Mouse (Mus musculus) limb, embryonic 15.5 days (tissue): ENCODE measurements around the gene Thrb. TPM values are rescaled to one million over a fixed set of nuclear protein-coding genes. Genes with fewer than 3 reads are reported as not detected.

Experiments used
- ATAC-seq: fragments of 200-750 bp; cut with Nextera tagmentation; 2 replicates; pipeline ENCODE4 v1.8.0; 2017; ENCODE audit warnings: low read depth, moderate TSS enrichment; ENCODE audit not compliant: insufficient number of reproducible peaks, low FRiP score, low TSS enrichment
- H3K27ac ChIP-seq: fragments of 300-500 bp; sonication (generic); 2 replicates; pipeline ENCODE4 v1.5.1; 2015; ENCODE audit warnings: moderate library complexity, mild to moderate bottlenecking, inconsistent platforms
- H3K27me3 ChIP-seq: fragments of 300-500 bp; sonication (generic); 2 replicates; pipeline ENCODE4 v1.6.1; 2015; ENCODE audit warnings: inconsistent platforms
- H3K36me3 ChIP-seq: fragments of 300-500 bp; sonication (generic); 2 replicates; pipeline ENCODE4 v1.6.1; 2015; ENCODE audit warnings: inconsistent platforms
- H3K4me1 ChIP-seq: fragments of 300-500 bp; sonication (generic); 2 replicates; pipeline ENCODE4 v1.6.1; 2015; ENCODE audit warnings: inconsistent platforms
- H3K4me2 ChIP-seq: fragments of 300-500 bp; sonication (generic); 2 replicates; pipeline ENCODE4 v1.6.1; 2015; ENCODE audit warnings: mild to moderate bottlenecking, inconsistent platforms
- H3K4me3 ChIP-seq: fragments of 300-500 bp; sonication (generic); 2 replicates; pipeline ENCODE4 v1.5.1; 2015; ENCODE audit warnings: mild to moderate bottlenecking, inconsistent platforms
- H3K9ac ChIP-seq: fragments of 300-500 bp; sonication (generic); 2 replicates; pipeline ENCODE4 v1.6.1; 2015; ENCODE audit warnings: inconsistent platforms
- H3K9me3 ChIP-seq: fragments of 300-500 bp; sonication (generic); 2 replicates; pipeline ENCODE4 v1.6.1; 2016; ENCODE audit warnings: inconsistent platforms
- WGBS: fragments of 180-500 bp; shearing (Covaris S2); methylation state at CpG from one replicate; pipeline ENCODE4 v1.1.7; 2015; 5-methylcytosine and 5-hydroxymethylcytosine counted together
- polyA plus RNA-seq: library from polyadenylated mRNA; unstranded; fragments of >200 nt; fragmentation: Nextera tagmentation; extraction: Ambion mirVana; gene quantifications from 2 replicates; pipeline ENCODE4 v1.2.1, GENCODE M21; 2015

Thrb gene
- polyA plus RNA-seq, 1 experiment from 2014 or later, result 5.1 TPM

DNA sequence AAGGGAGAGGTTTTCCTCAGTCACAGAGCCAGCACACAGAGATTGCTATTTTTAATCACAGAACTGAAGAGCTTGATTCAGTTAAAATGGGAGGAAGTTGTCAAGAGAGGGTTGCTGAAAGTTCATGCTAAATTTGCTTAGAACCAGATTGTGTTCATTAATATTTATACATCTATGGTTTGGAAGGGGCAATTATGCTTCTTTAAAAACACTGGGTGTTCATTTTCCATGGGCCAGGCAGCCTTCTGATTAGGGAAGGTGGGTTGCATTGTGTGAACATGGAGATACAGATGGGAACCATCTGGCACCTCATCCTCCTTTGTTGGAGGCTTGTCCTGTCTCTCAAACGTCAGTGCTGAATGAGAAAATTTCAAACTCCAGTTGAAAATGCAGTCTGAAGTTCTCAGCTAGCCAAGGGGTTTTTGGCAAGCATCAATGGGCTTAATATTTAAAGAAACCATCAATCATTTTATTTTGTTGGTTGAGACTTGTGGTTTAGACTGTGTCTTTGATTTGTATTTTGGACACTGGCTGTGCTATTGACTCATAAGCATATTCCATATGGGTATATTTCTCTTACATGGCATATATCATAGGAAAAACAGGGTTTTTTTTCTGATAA lies 62.9 kb downstream of the Thrb start:
- Histone ChIP-seq H3K4me1 (no peaks in the 10 kb centered on the region), H3K36me3 (no peaks in the 10 kb centered on the region), H3K9me3 (no peaks in the 10 kb centered on the region), H3K9ac (no peak overlapping the region), H3K27me3 (no peaks in the 10 kb centered on the region), H3K4me2 (no peak overlapping the region), H3K27ac (no peak overlapping the region), H3K4me3 (no peak overlapping the region)
- ATAC-seq, result no peak
- WGBS, result 8% methylated on average over 1 of the region's 1 CpGs

DNA sequence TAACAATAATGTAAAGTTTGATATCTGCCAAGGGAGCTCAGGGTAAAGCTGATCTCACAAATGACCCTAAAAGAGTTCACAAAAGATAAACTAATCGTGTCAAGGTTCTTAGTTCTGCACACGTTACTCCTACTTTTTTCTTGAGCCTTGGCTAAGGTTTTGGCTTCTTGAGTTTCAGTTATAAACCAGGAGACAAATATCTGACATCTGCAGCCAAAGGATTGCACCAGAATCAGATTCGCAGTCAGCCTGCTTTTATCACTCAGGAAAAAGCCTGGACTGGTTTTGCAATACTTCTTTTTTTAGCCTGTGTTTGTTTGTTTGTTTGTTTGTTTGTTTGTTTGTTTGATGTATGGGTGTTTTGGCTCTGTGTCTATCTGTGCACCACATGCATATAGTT lies 64.5 kb downstream of the Thrb start:
- no peak overlapping the region for H3K27ac ChIP-seq
- no peak overlapping the region for H3K4me3 ChIP-seq
- H3K9ac ChIP-seq, result no peak overlapping the region
- H3K4me1 ChIP-seq, result no peaks in the 10 kb centered on the region
- H3K27me3 ChIP-seq, result no peaks in the 10 kb centered on the region
- no peak for ATAC-seq
- H3K4me2 ChIP-seq, result no peak overlapping the region
- H3K36me3 ChIP-seq, result no peaks in the 10 kb centered on the region
- no peaks in the 10 kb centered on the region for H3K9me3 ChIP-seq
- 74% methylated on average over 3 of the region's 3 CpGs for WGBS

DNA sequence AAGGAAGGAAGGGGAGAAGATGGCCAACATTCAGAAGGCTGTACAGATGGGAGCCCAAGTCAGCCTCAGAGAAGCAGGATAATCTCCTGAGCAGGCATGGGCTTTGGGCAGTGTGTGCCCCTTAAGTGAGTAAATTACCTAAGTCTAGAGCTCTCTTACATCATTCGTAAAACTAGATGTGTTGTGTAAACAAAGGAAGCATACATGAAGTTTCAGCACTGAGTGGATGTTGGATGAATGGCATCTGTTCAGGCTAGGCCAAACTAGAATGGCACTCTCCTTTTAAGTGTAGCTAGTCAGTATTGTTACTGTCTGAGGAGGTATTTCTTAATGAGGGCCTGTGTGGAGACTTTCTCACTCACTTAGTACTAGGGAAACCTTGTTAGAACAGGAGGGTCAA lies 66.8 kb downstream of the Thrb start:
- Histone ChIP-seq H3K9me3 (no peaks in the 10 kb centered on the region), H3K27me3 (no peaks in the 10 kb centered on the region), H3K36me3 (no peaks in the 10 kb centered on the region), H3K4me2 (no peak overlapping the region), H3K9ac (no peak overlapping the region), H3K27ac (no peak overlapping the region), H3K4me1 (no peaks in the 10 kb centered on the region), H3K4me3 (no peak overlapping the region)
- 64% methylated on average over 1 of the region's 1 CpGs for WGBS
- no peak for ATAC-seq

DNA sequence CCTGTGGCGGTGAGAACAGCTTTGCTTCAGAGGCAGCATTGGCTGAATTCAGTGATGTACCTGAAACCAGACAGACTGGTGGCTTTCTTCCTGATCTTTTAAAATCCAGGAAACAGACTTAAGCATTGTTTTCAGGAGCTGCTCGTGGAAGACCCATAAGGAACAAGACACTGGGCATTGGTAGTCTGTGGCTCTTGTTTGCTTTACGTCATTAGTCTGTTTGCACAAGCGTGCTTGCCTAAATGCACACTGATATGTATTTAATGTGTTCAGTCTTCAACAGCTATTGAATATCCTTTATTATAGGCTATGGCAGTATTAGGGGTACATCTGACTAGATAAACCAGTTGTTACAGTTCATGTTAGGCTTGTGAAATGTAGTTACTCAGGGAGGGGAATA lies 67.8 kb downstream of the Thrb start:
- no peak overlapping the region for H3K27ac ChIP-seq
- H3K9me3 ChIP-seq, result no peaks in the 10 kb centered on the region
- WGBS, result 81% methylated on average over 4 of the region's 4 CpGs

DNA sequence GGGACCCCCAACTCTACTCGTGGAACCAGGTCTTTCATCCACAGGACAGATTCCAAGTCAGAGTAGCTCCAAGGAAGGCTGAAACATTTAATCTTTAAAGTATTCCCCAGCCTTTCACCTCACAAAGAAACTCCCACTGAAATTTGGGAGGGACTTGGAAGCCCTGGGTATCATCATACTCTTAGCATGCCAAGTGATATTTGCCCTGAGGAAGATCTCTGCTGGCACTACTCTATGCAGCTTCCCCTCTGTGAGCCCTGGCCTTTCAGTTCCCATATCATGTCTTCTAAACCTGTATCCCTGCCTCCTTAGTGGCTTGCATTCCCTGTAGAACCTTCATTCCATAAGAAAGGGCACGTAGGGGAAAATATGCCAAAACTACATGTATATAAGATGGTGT lies 68.8 kb downstream of the Thrb start:
- H3K27ac ChIP-seq, result no peak overlapping the region
- no peaks in the 10 kb centered on the region for H3K9me3 ChIP-seq
- WGBS, result 71% methylated on average over 2 of the region's 2 CpGs
- H3K27me3 ChIP-seq, result no peaks in the 10 kb centered on the region
- H3K4me3 ChIP-seq, result no peak overlapping the region
- no peak for ATAC-seq
- H3K4me1 ChIP-seq, result no peaks in the 10 kb centered on the region
- no peaks in the 10 kb centered on the region for H3K36me3 ChIP-seq
- no peak overlapping the region for H3K4me2 ChIP-seq
- no peak overlapping the region for H3K9ac ChIP-seq

More for the DNA sequence above, 67.8 kb downstream of the Thrb start:
- H3K4me1 ChIP-seq, result no peaks in the 10 kb centered on the region
- no peak overlapping the region for H3K4me2 ChIP-seq
- ATAC-seq, result no peak
- no peaks in the 10 kb centered on the region for H3K27me3 ChIP-seq
- H3K9ac ChIP-seq, result no peak overlapping the region
- H3K36me3 ChIP-seq, result no peaks in the 10 kb centered on the region
- no peak overlapping the region for H3K4me3 ChIP-seq

DNA sequence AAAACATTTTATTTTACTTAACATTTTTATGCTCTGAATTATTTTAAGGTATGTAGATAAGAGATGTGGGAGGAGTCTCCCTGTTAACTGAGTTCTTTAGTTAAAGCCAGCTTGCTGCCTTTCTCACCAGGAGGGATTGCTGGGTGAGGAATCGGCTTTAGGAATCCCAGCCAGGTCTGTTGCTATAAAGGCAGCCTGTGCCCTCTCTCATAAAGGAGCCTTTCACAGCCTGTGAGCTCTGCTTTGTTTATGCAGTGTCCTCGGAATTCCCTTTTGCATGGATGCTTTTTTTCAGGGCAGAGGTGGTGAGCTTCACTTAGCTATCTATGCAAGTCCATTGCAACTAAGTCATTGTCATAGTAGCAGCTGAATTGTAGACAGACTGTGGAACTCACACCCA lies 71.0 kb downstream of the Thrb start:
- WGBS, result 23% methylated on average over 2 of the region's 2 CpGs

DNA sequence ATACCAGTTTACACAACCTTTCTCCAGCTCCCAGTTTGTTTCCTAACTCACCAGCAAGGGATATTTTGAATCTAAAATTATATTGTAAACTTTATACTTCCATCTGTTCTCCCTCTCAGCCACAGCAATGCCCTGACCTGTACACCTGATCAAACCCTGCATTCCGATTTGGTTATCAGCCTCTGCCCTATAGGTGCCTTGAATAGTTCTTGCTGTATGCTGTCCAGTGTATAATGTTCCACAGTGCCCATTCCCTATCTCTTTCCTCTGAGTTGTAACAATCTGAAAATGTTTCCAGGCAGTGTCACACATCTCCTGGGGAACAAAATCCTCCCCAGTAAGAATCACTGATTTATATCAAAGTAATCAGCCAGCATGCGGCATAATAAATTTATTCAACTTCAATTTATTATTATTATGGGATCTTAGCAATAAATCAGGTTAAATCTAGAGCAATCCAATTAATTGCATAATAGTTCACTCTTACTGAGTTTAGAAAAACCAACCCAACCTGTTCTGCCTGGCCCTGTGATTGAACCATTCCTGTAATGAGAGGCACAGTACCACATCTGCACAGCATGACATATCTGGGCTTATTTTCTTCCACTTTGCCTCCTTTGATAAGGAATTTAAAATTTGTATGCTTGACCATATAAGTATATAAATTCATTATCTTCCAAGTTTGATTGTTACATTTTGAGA lies 73.2 kb downstream of the Thrb start:
- Histone ChIP-seq H3K36me3 (no peaks in the 10 kb centered on the region), H3K4me2 (no peak overlapping the region), H3K9ac (no peak overlapping the region), H3K4me3 (no peak overlapping the region), H3K27ac (no peak overlapping the region), H3K27me3 (no peaks in the 10 kb centered on the region), H3K4me1 (no peaks in the 10 kb centered on the region), H3K9me3 (no peaks in the 10 kb centered on the region)
- no peak for ATAC-seq
- 69% methylated on average over 2 of the region's 2 CpGs for WGBS

More for the DNA sequence above, 71.0 kb downstream of the Thrb start:
- Histone ChIP-seq H3K27ac (no peak overlapping the region), H3K36me3 (no peaks in the 10 kb centered on the region), H3K9ac (no peak overlapping the region), H3K4me3 (no peak overlapping the region), H3K27me3 (no peaks in the 10 kb centered on the region), H3K9me3 (no peaks in the 10 kb centered on the region), H3K4me1 (no peaks in the 10 kb centered on the region), H3K4me2 (no peak overlapping the region)
- no peak for ATAC-seq

DNA sequence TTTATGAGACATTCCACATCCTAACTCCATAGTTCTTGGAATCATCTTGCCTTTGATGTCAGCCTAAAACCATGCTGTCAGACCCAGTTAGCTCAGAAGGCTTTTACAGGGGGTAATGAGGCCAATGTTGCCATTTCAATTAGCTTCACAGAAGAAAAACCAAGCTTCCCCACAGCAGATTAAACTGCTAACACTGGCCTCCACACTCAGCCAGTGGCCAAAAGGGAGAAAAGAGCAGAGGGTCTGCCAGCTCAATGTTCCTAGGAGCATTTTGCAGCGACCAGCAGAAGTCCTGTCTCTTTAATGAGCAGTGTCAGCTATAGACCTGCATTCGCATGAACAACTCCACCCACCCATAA lies 73.7 kb downstream of the Thrb start:
- 34% methylated on average over 2 of the region's 2 CpGs for WGBS
- ATAC-seq, result no peak

DNA sequence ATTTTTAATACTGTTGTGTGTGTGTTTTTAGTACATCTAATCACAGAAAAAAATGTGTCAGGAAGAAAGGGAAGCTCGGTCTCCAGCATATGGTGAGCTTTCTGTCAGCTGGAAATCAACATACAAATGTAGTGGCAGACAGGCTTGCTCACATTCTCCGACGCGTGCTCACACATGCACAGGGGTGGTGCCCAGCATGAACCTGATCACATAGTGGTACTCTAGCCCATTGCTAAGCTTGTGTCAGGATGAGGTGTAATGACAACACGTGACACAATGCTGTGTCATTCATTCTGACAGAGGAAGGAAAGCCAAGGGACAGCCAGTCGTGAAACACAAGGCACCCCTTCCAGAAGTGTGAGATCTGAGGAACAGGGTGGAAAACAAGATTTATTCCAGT lies 75.4 kb downstream of the Thrb start:
- no peak for ATAC-seq
- Histone ChIP-seq H3K27ac (no peak overlapping the region), H3K4me2 (no peak overlapping the region), H3K4me3 (no peak overlapping the region), H3K9ac (no peak overlapping the region), H3K27me3 (no peaks in the 10 kb centered on the region), H3K36me3 (no peaks in the 10 kb centered on the region), H3K9me3 (no peaks in the 10 kb centered on the region), H3K4me1 (no peaks in the 10 kb centered on the region)
- WGBS, result 64% methylated on average over 6 of the region's 6 CpGs

More for the DNA sequence above, 73.7 kb downstream of the Thrb start:
- Histone ChIP-seq H3K9ac (no peak overlapping the region), H3K36me3 (no peaks in the 10 kb centered on the region), H3K4me2 (no peak overlapping the region), H3K9me3 (no peaks in the 10 kb centered on the region), H3K27ac (0 out of 2 replicates have a peak overlapping the region, but pooled peaks have one; percentile 9), H3K4me1 (no peaks in the 10 kb centered on the region), H3K27me3 (no peaks in the 10 kb centered on the region), H3K4me3 (no peak overlapping the region)

DNA sequence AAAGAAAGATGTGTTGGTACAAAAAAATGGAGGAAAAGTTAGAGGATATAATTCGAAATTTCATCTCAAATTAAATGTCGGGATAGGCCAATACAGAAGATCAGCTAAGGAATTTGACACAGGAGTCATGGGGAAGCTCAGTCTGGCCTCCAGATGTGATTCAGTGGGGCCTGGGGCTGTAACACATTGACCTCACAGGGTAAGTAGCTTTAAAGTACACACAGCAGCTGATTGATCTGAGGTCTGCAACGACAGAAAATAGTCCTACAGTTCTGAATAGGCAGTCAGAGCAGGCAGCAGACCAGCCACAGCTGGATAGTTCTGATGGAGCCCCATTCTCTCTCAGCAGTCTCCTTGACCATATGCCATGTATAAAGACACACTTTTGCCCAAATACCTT lies 80.8 kb downstream of the Thrb start:
- Histone ChIP-seq H3K27ac (no peak overlapping the region), H3K4me3 (no peak overlapping the region), H3K4me1 (peaks cover 4% of the 10 kb centered on the region; the same call in 1 of the 2 replicates), H3K9me3 (no peaks in the 10 kb centered on the region), H3K27me3 (no peaks in the 10 kb centered on the region), H3K36me3 (no peaks in the 10 kb centered on the region), H3K4me2 (no peak overlapping the region), H3K9ac (no peak overlapping the region)
- 26% methylated on average over 3 of the region's 3 CpGs for WGBS
- ATAC-seq, result no peak

DNA sequence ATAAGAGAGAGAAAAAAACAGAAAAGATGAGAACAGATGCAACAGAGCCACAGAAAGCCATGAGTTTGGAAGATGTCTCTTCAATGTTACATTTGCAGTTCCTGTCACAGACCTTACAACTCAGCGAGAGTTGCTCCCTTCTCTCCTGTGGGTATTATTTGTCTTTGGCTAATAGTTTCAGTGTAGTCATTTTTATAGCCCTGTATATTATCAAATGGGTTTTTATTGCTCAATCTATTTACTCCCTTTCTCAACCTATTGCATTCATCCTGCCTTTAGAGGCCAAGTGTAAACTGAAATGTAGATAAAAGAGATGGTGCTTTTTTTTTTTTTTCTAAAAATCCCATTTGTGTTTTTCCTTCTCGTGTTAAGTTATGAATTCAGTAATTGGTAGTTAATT lies 82.2 kb downstream of the Thrb start:
- Histone ChIP-seq H3K9ac (no peak overlapping the region), H3K4me1 (peaks cover 4% of the 10 kb centered on the region; the same call in 1 of the 2 replicates), H3K27ac (no peak overlapping the region), H3K36me3 (no peaks in the 10 kb centered on the region), H3K4me3 (no peak overlapping the region), H3K27me3 (no peaks in the 10 kb centered on the region), H3K4me2 (no peak overlapping the region), H3K9me3 (no peaks in the 10 kb centered on the region)
- no peak for ATAC-seq
- WGBS, result 59% methylated on average over 2 of the region's 2 CpGs

DNA sequence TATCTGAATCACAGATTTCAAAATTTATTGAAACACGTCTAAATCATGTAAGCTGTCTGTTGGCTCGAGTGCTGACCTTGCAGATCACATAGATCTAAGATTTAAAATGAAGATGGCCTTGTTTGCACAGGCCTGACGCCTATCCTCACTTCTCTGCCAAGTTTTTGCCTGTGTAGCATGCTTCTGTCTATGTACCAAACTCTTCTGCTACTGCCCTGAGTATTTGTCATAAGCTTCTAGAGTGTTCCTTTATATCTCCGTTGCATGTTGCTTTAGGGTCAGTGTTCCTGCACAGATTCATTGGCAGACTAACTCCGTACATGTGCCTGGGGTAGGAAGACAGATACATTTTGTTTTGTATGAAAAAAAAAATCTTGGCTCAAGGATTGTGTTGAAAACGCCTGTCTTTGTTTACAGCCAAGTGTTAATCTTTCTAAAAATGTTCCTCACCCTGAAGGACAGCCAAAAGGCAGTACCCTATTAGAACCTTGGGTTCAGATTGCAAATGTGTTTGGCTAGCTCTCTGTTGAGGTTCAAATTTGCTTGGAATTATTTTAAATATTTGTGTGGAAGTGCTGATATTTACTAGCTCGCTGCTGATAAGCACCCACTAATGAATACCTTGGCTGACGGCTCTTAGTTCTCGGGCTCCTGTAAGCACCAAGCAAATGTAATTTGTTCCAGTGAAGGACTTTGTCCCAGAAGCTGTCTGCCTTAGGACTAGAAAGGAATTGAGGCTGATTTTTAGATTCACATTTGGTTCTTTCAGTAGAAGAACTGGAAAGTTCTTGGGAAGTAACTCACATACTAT lies 83.0 kb downstream of the Thrb start:
- Histone ChIP-seq H3K9me3 (no peaks in the 10 kb centered on the region), H3K4me2 (no peak overlapping the region), H3K27me3 (no peaks in the 10 kb centered on the region), H3K9ac (no peak overlapping the region), H3K4me1 (peaks cover 4% of the 10 kb centered on the region; the same call in 1 of the 2 replicates), H3K36me3 (no peaks in the 10 kb centered on the region), H3K27ac (no peak overlapping the region), H3K4me3 (no peak overlapping the region)
- WGBS, result 52% methylated on average over 9 of the region's 9 CpGs
- no peak for ATAC-seq
